Mouse (Mus musculus): ENCODE measurements at regions not wholly inside any gene's neighbourhood (a gene's known extent, or its start where the extent isn't known, plus 50 kb on each side); places are given as distances from the start of the nearest gene placed in this dataset.

GRCm38 (mm10) chr1:88806960-88807359 lies 104.9 kb upstream of the Arl4c start:
- Histone ChIP-seq H3K27ac (ENCODE audit: insufficient read depth, low read depth, low read length) (no peak overlapping the region), H3K4me3 (ENCODE audit: insufficient read depth, low read length) (no peak overlapping the region), H3K4me1 (ENCODE audit: control insufficient read depth, insufficient read depth, low read length) (no peaks in the 10 kb centered on the region)
- no peak for TF ChIP-seq POLR2A (IDR thresholded peaks at IDR 0.05; ENCODE audit: borderline replicate concordance, low read depth, low read length)

DNA sequence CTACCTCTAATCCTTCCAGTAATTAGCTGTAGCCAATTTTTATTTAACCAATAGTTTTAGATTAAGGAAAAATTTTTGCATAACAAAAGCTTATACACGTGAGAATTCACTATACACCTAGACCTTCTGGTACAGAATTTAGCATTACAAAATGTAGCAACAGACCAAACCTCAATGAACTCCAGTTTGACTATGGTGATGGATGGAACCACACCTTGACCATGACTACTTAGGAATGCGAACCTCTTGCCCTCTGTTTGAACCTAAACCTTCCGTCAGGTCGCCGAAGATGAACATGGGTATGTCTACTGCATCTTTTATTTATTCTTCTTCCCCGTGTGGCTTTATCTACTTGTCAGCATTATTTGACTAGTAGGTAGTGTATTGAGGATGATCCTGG lies 105.9 kb upstream of the Arl4c start:
- H3K27ac ChIP-seq (ENCODE audit: insufficient read depth, low read depth, low read length) = no peak overlapping the region
- H3K4me3 ChIP-seq (ENCODE audit: insufficient read depth, low read length) = no peak overlapping the region
- TF ChIP-seq POLR2A (IDR thresholded peaks at IDR 0.05; ENCODE audit: borderline replicate concordance, low read depth, low read length) (no peak), CTCF (IDR thresholded peaks at IDR 0.05; ENCODE audit: low read depth, low read length) (no peak)
- H3K4me1 ChIP-seq (ENCODE audit: control insufficient read depth, insufficient read depth, low read length) = no peaks in the 10 kb centered on the region

- Histone ChIP-seq H3K4me1 (ENCODE audit: control insufficient read depth, insufficient read depth, low read length) (no peaks in the 10 kb centered on the region), H3K4me3 (ENCODE audit: insufficient read depth, low read length) (no peak overlapping the region), H3K27ac (ENCODE audit: insufficient read depth, low read depth, low read length) (no peak overlapping the region)
- TF ChIP-seq CTCF (IDR thresholded peaks at IDR 0.05; ENCODE audit: low read depth, low read length) (no peak), POLR2A (IDR thresholded peaks at IDR 0.05; ENCODE audit: borderline replicate concordance, low read depth, low read length) (no peak)
Observed at GRCm38 (mm10) chr1:88808508-88808907, 106.5 kb upstream of the Arl4c start.

DNA sequence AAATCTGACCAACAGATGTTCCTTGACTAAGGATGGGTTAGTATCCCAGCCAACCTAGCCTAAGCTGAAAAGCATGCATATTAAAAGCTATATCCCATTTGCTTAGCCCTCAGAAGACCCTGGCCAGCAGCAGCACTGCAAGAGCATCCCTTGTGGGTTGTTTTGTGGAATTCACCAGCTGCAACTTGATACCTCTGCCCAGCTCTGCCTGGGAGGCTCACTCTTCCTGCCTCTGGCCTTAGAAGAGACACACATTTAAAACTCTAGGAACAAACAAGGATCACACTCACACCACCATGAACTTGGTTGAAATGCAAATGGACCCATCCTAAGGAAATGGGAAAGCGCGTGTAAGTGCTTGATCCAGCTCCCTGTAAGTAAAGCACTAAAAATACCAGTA lies 107.7 kb upstream of the Arl4c start:
- TF ChIP-seq CTCF (IDR thresholded peaks at IDR 0.05; ENCODE audit: low read depth, low read length) (no peak), POLR2A (IDR thresholded peaks at IDR 0.05; ENCODE audit: borderline replicate concordance, low read depth, low read length) (no peak)
- Histone ChIP-seq H3K4me1 (ENCODE audit: control insufficient read depth, insufficient read depth, low read length) (no peaks in the 10 kb centered on the region), H3K4me3 (ENCODE audit: insufficient read depth, low read length) (no peak overlapping the region), H3K27ac (ENCODE audit: insufficient read depth, low read depth, low read length) (no peak overlapping the region)

- no peak overlapping the region for H3K27ac ChIP-seq (ENCODE audit: insufficient read depth, low read depth, low read length)
Observed at GRCm38 (mm10) chr1:88813200-88813599, 111.2 kb upstream of the Arl4c start.

GRCm38 (mm10) chr1:88816376-88816945 lies 114.4 kb upstream of the Arl4c start:
- H3K4me3 ChIP-seq (ENCODE audit: insufficient read depth, low read length) = no peak overlapping the region
- TF ChIP-seq CTCF (IDR thresholded peaks at IDR 0.05; ENCODE audit: low read depth, low read length) = no peak
- TF ChIP-seq POLR2A (IDR thresholded peaks at IDR 0.05; ENCODE audit: borderline replicate concordance, low read depth, low read length) = no peak
- H3K27ac ChIP-seq (ENCODE audit: insufficient read depth, low read depth, low read length) = no peak overlapping the region
- no peaks in the 10 kb centered on the region for H3K4me1 ChIP-seq (ENCODE audit: control insufficient read depth, insufficient read depth, low read length)

More at GRCm38 (mm10) chr1:88813200-88813599, 111.2 kb upstream of the Arl4c start:
- H3K4me1 ChIP-seq (ENCODE audit: control insufficient read depth, insufficient read depth, low read length) = no peaks in the 10 kb centered on the region
- TF ChIP-seq CTCF (IDR thresholded peaks at IDR 0.05; ENCODE audit: low read depth, low read length) = no peak
- TF ChIP-seq POLR2A (IDR thresholded peaks at IDR 0.05; ENCODE audit: borderline replicate concordance, low read depth, low read length) = no peak
- no peak overlapping the region for H3K4me3 ChIP-seq (ENCODE audit: insufficient read depth, low read length)

DNA sequence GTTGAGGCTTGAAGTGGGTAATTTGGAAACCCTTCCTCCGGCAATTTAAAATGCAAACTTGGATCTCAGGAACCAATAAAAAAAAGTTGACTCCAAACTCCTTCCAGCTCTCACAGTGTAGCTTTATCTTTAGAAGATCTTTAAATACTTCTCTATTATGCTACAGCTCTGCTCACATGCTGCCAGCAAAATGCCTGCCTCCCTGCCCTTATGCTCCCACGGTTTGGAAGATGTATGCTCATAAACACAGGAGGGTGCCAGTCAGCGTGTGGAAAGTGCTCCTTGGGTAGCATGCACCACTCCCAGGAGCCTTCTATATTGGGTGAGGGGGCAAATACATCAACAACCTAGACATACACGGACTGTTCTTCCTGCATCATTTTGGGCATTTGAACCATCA lies 123.2 kb upstream of the Arl4c start:
- no peak for TF ChIP-seq POLR2A (IDR thresholded peaks at IDR 0.05; ENCODE audit: borderline replicate concordance, low read depth, low read length)
- no peak for TF ChIP-seq CTCF (IDR thresholded peaks at IDR 0.05; ENCODE audit: low read depth, low read length)
- no peak overlapping the region for H3K4me3 ChIP-seq (ENCODE audit: insufficient read depth, low read length)
- no peaks in the 10 kb centered on the region for H3K4me1 ChIP-seq (ENCODE audit: control insufficient read depth, insufficient read depth, low read length)
- no peak overlapping the region for H3K27ac ChIP-seq (ENCODE audit: insufficient read depth, low read depth, low read length)

GRCm38 (mm10) chr1:88838661-88839274 lies 136.7 kb upstream of the Arl4c start:
- no peak overlapping the region for H3K4me3 ChIP-seq (ENCODE audit: insufficient read depth, low read length)
- H3K4me1 ChIP-seq (ENCODE audit: control insufficient read depth, insufficient read depth, low read length) = no peaks in the 10 kb centered on the region
- TF ChIP-seq CTCF (IDR thresholded peaks at IDR 0.05; ENCODE audit: low read depth, low read length) (no peak), POLR2A (IDR thresholded peaks at IDR 0.05; ENCODE audit: borderline replicate concordance, low read depth, low read length) (no peak)
- no peak overlapping the region for H3K27ac ChIP-seq (ENCODE audit: insufficient read depth, low read depth, low read length)

DNA sequence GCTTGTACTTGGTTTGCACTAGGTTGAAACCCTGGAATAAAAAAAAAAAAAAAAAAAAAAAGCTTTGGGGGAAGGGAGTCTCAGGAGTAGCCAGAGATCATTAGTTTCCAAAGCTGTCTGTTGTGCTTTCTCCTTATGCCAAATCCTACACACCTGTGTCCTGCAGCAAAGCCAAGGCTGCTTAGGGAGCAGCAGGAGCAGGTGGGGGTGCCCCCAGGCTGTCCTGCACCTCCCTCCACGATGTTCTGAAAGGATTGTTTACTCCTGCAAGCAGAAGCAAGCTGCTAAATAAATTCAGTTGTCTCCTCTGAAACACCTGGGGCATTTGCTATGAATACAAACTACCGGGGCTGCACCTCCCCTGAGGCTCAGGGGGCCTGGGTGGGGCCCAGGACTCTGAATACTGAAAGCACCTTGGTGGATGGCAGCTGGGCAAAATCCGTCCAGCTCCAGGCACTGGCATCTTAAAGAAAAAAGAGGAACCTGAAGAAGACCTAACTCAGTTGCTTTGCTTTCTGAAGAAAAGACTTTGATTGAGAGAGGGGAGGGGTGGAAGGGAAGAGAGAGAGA lies 137.5 kb upstream of the Arl4c start:
- no peak overlapping the region for H3K4me3 ChIP-seq (ENCODE audit: insufficient read depth, low read length)
- TF ChIP-seq CTCF (IDR thresholded peaks at IDR 0.05; ENCODE audit: low read depth, low read length) = no peak
- no peak for TF ChIP-seq POLR2A (IDR thresholded peaks at IDR 0.05; ENCODE audit: borderline replicate concordance, low read depth, low read length)
- H3K4me1 ChIP-seq (ENCODE audit: control insufficient read depth, insufficient read depth, low read length) = no peaks in the 10 kb centered on the region
- no peak overlapping the region for H3K27ac ChIP-seq (ENCODE audit: insufficient read depth, low read depth, low read length)

- TF ChIP-seq CTCF (IDR thresholded peaks at IDR 0.05; ENCODE audit: low read depth, low read length) (no peak), POLR2A (IDR thresholded peaks at IDR 0.05; ENCODE audit: borderline replicate concordance, low read depth, low read length) (no peak)
- H3K4me3 ChIP-seq (ENCODE audit: insufficient read depth, low read length) = no peak overlapping the region
- H3K4me1 ChIP-seq (ENCODE audit: control insufficient read depth, insufficient read depth, low read length) = no peaks in the 10 kb centered on the region
- no peak overlapping the region for H3K27ac ChIP-seq (ENCODE audit: insufficient read depth, low read depth, low read length)
Observed at GRCm38 (mm10) chr1:88839977-88840628, 138.1 kb upstream of the Arl4c start.

Measured in bone marrow macrophage, adult 2 months (primary cell).